Mouse (Mus musculus): ENCODE results near the gene Stox2.
A peak's percentile ranks its signal among the peaks of the same experiment; 100 is the strongest.

Stox2 gene

DNA sequence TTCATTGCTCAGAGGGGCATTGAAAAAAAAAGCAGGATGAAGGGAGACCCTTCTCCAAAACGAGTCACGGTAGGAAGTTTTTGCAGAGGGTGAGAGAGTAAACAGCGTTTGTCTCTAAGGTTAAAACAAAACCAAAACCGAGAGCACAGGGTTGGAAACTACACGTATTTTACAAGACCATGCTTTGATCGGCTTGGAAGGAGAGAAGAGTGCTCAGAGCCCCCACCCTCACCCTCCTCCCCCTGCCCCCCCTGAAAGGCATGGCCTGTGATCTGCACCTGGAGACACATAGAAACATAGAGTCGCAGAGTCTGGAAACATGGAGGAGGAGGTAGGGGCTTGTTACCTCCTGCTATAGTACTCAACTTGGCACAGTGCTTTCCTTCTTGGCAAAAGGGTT, 272.3 kb downstream of the Stox2 start:
- no peak for DNase-seq

DNA sequence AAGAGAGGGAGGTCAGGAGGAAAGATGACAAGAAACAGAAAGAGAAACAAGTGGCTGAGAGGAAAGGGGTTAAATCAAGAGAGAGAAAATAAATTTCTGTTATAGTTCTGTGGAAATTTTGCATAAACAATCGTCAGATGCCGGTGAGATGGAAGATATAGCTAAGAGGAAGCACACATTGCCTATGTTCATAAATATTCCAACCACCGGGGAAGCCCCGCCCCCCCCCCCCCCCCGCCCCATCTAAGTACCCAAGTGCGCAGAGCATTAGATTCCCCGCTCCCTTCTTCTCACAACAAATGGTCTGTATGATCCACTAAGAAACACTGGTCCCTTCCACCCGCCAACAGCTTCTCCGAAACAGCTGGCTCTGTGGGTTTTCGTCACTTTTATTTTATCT, 273.3 kb downstream of the Stox2 start:
- DNase-seq, result no peak

DNA sequence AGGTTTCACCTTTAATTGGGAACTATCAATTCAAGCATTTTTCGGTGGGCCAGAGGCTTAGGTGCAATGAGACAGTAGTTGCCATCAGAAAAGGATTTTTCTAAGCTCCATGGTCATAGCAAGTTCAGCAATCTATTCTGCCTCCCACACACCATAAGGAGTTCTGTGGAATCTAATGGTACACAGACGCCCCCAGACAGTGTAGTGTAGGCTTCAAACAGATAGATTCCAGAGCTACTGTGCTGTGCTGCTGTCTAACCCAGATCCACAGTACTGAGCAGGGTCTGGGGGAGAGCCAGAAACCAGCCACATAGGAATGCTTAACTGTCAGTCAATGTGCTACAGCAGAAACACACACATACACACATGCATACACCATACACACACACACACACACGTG, 285.5 kb downstream of the Stox2 start:
- DNase-seq, result no peak

DNA sequence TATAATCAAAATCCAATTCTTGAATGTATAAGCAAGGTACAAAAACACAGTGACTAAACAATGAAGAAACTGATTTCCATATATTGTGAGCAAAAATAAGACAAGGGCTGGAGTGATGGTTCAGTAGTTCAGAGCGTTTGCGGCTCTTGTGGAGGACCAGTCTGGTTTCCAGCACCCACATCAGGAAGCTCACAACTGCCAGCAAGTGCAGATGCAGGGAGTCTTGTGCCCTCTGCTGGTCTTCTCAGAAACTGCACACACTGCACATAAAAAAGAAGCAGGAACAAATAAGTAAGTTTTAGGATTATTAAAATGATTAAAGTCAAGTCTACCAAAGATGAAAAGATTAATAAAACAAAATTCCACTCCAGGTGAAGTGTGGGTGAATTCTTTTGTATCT, 291.6 kb downstream of the Stox2 start:
- no peak for DNase-seq

DNA sequence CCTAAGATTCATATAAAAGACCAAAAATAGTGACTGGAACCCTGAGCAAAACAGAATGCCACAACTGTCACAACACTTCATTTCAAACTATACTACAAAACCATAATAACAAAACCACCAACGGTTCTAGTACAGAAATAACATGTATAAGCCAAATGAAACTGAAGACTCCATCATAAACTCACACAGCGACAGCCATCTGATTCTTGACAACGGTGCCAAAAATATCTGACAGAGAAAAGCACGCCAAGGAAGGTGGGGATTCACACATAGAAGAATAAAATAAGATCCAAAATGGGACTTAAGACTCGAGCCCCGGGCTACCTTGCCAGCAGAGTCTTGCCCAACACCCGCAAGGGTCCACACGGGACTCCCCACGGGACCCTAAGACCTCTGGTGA, 300.9 kb downstream of the Stox2 start:
- DNase-seq, result no peak

DNA sequence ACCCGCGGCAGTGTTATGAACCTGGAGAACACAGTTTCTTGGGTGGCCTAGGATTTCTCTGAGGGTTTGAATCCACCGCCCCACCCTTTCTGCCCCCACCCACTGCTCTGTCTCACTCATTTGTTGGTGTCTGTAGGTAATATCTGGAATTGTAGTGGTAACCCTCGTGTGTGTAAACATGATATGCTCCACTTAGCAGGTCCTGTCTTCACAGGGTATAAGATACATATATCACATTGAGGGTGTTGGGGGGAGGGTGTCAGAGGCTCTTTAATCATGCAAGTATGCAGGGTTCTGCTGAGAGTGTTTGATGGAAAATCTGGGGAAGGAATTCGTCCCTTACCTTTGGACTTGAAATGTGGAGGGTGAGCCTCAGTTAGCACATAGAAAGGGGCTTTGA, 310.1 kb downstream of the Stox2 start:
- DNase-seq, result no peak

DNA sequence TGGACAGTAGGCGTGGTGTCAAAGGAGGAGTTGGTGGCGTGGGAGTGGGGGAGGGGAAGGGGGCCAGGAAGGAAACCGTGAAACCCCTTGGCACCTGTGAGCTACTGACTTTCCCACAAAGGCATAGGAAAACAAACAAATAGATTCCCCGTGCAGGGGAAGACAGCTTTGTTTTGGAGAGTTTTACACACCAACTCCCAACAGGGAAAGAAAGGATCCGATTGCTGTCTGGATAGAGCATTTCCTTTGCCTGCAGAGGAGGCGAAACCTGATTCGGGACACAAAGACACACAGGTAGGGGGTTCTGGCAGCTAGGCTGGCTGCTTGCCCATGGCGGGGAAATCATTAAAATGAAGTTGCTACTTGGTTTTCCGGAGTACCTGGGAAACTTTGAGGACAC, 310.6 kb downstream of the Stox2 start:
- DNase-seq, result peak; percentile 3

DNA sequence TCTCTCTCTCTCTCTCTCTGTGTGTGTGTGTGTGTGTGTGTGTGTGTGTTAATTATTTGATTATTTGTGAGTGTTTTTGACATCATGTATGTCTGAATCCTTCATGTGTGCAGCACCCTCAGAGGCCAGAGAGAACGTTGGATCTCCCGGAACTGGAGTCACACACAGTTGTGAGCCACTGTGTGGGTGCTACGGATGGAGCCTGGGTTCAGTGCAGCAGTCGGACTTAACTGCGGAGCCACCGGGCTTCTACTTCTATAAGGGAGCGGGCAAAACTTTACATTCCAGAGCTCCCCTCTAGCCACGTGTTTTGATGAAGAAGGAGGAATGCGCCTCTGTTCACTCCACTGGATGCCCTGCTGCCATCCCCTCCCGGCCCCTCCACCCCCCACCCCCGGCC, 311.4 kb downstream of the Stox2 start:
- no peak for DNase-seq

DNA sequence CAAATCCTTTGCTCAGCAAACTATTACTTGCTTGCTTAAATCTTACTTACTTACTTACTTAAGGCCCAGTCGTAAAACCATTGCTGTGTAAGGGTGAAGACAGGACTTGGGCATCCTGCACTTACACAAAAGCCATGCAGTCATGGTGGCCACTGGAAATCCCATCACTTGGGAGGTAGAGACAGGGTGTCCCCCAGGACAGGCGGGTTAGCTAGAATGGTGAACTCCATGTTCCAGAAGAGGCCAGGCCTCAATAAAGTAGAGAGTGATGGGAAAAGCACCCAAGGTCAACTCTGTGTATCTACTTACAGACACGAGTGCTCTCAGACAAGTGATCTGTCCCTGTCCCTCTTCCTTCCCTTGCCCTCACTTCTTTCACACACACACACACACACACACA, 312.8 kb downstream of the Stox2 start:
- DNase-seq, result no peak
